Mouse (Mus musculus) neural tube, embryonic 12.5 days (tissue): ENCODE results near the gene Arhgef38. TPM values are rescaled to one million over a fixed set of nuclear protein-coding genes. Genes with fewer than 3 reads are reported as not detected.

Experiments
- ATAC-seq: fragments of 200-750 bp; cut with Nextera tagmentation; 2 replicates; pipeline ENCODE4 v1.8.0; 2017; ENCODE audit warnings: low read depth, mild to moderate bottlenecking, moderate TSS enrichment, moderate library complexity; ENCODE audit not compliant: low FRiP score
- H3K27ac ChIP-seq: fragments of 300-500 bp; sonication (generic); 2 replicates; pipeline ENCODE4 v1.5.1; 2016
- H3K27me3 ChIP-seq: fragments of 300-500 bp; sonication (generic); replicated peaks from 2 replicates; pipeline ENCODE4 v1.6.1; 2016; ENCODE audit warnings: mild to moderate bottlenecking
- H3K36me3 ChIP-seq: fragments of 300-500 bp; sonication (generic); 2 replicates; pipeline ENCODE4 v1.6.1; 2016; ENCODE audit warnings: mild to moderate bottlenecking
- H3K4me1 ChIP-seq: fragments of 300-500 bp; sonication (generic); 2 replicates; pipeline ENCODE4 v1.6.1; 2016
- H3K4me2 ChIP-seq: fragments of 300-500 bp; sonication (generic); replicated peaks from 2 replicates; pipeline ENCODE4 v1.6.1; 2016; ENCODE audit warnings: mild to moderate bottlenecking
- H3K4me3 ChIP-seq: fragments of 300-500 bp; sonication (generic); 2 replicates; pipeline ENCODE4 v1.5.1; 2016
- H3K9ac ChIP-seq: fragments of 300-500 bp; sonication (generic); 2 replicates; pipeline ENCODE4 v1.6.1; 2016; ENCODE audit warnings: mild to moderate bottlenecking
- H3K9me3 ChIP-seq: fragments of 300-500 bp; sonication (generic); 2 replicates; pipeline ENCODE4 v1.6.1; 2016; ENCODE audit warnings: mild to moderate bottlenecking
- WGBS: fragments of 180-500 bp; shearing (Covaris S2); methylation state at CpG from one replicate; pipeline ENCODE4 v1.1.7; 2016; 5-methylcytosine and 5-hydroxymethylcytosine counted together
- polyA plus RNA-seq: library from polyadenylated mRNA; unstranded; fragments of >200 nt; fragmentation: Nextera tagmentation; extraction: Ambion mirVana; gene quantifications from 2 replicates; pipeline ENCODE4 v1.2.1, GENCODE M21; 2016

The Arhgef38 gene
- polyA plus RNA-seq, 1 experiment from 2014 or later, result not detected

DNA sequence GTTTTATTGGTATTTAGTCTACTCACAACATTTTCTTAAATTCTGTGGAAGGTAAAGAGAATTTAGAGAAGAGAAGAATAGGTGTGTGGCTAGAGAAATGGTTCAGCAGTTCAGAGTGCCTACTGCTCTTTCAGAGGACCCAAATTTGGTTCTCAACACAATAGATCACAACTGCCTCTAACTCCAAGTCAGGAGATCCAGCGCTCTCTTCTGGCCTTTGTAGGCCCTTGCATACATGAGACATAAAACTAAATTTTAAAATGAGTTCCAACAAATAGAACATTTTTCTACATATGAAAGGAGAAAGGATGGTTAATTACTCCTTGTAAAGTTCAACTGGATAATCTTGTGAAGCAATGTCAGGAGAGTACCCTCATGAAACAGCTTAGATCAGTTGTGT is 73.3 kb downstream of the Arhgef38 start:
- H3K4me3 ChIP-seq, result no peak overlapping the region
- 91% methylated on average over 1 of the region's 1 CpGs for WGBS
- H3K36me3 ChIP-seq, result no peaks in the 10 kb centered on the region
- no peaks in the 10 kb centered on the region for H3K9me3 ChIP-seq
- H3K27ac ChIP-seq, result no peak overlapping the region
- no peaks in the 10 kb centered on the region for H3K27me3 ChIP-seq
- no peak overlapping the region for H3K9ac ChIP-seq
- ATAC-seq, result no peak
- H3K4me1 ChIP-seq, result no peaks in the 10 kb centered on the region
- no peak overlapping the region for H3K4me2 ChIP-seq

DNA sequence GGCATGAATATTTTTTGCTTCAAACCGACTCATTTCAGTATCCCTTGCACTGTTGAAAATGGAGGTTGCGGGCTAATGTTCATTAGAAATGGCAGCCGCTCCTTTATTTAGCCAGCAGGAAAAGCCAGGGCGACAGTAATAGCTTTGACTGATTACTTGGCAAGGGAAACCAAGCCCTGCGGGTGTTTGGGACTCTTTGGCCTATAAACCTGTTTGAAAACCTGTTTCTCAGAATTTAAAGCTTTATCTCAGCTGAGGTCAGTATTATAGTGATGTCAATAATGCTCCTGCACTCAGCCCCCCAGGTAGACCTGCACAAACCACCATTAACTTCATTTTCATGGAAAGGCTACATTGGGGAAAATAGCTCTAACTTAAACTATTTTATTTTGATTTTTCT is 76.5 kb downstream of the Arhgef38 start:
- no peak for ATAC-seq

DNA sequence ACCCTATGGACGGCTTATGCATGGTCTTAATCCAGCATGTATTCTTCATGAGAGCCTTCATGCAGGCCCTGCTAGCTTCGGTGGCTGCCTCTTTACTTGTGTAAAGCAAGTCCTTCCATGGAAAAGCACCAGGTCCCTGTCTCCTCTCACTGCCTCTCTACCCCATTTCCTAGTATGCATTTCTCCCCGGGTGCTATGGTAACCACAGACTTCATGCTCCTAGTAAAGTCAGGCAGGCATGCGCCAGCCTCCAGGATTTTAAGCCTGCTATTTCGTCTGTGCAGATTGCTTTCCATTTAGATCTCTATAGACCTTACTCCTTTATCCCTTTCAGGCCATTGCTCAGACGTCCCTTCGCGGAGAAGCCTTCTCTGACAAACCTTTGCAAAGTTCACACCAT is 80.1 kb downstream of the Arhgef38 start:
- H3K4me1 ChIP-seq, result no peaks in the 10 kb centered on the region
- 73% methylated on average over 8 of the region's 8 CpGs for WGBS
- H3K9me3 ChIP-seq, result no peaks in the 10 kb centered on the region
- H3K4me2 ChIP-seq, result no peak overlapping the region
- no peaks in the 10 kb centered on the region for H3K36me3 ChIP-seq
- no peaks in the 10 kb centered on the region for H3K27me3 ChIP-seq
- peak; percentile 58; the same call in 1 of the 2 replicates for ATAC-seq
- H3K27ac ChIP-seq, result no peak overlapping the region
- no peak overlapping the region for H3K4me3 ChIP-seq
- H3K9ac ChIP-seq, result no peak overlapping the region

More for the DNA sequence above, 76.5 kb downstream of the Arhgef38 start:
- Histone ChIP-seq H3K27ac (no peak overlapping the region), H3K9me3 (no peaks in the 10 kb centered on the region), H3K4me2 (no peak overlapping the region), H3K9ac (no peak overlapping the region), H3K4me1 (no peaks in the 10 kb centered on the region), H3K4me3 (no peak overlapping the region), H3K27me3 (no peaks in the 10 kb centered on the region), H3K36me3 (no peaks in the 10 kb centered on the region)
- WGBS, result 74% methylated on average over 5 of the region's 5 CpGs

DNA sequence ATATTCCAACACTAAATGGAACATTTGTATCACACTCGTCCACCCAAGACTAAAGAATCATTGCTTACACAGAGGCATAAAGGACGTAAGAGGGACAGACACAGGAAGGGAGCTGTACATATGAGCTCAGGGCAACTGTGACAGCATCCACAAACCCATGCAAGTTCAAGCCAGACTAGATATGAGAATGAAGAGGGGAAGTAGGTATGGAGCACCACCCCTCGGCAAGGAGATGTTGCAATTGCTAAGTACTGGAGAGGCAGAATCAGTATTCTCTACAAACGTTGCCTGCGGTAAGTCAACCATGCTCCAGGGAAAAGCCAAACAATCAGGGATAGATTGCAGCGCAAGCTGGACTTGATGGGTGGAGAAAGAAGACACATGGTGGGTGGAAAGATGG is 81.1 kb downstream of the Arhgef38 start:
- H3K27ac ChIP-seq, result no peak overlapping the region
- no peaks in the 10 kb centered on the region for H3K27me3 ChIP-seq
- H3K36me3 ChIP-seq, result no peaks in the 10 kb centered on the region
- H3K4me2 ChIP-seq, result no peak overlapping the region
- no peak for ATAC-seq
- no peak overlapping the region for H3K4me3 ChIP-seq
- 84% methylated on average over 6 of the region's 6 CpGs for WGBS
- H3K9ac ChIP-seq, result no peak overlapping the region
- no peaks in the 10 kb centered on the region for H3K9me3 ChIP-seq
- H3K4me1 ChIP-seq, result no peaks in the 10 kb centered on the region

DNA sequence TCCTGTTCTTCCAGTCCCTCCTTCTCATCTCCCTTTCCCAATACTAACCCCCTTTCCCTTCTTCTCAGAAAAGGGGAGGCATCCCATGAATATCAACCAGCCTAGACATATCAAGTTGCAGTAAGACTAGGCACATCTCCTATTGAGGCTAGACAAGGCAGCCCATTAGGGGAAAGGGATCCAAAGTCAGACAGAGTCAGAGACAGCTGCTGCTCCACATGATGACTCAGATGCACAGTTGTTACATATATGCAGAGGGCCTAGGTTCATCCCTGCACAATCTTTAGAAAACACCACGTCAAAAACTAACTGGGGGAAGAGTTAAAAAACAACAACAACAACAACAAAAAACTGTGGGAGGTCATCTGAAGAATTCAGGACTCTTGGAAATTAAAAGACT is 81.9 kb downstream of the Arhgef38 start:
- no peak overlapping the region for H3K9ac ChIP-seq
- no peaks in the 10 kb centered on the region for H3K4me1 ChIP-seq
- no peak for ATAC-seq
- 71% methylated on average over 1 of the region's 1 CpGs for WGBS
- no peaks in the 10 kb centered on the region for H3K36me3 ChIP-seq
- no peak overlapping the region for H3K4me3 ChIP-seq
- H3K9me3 ChIP-seq, result no peaks in the 10 kb centered on the region
- no peak overlapping the region for H3K27ac ChIP-seq
- H3K27me3 ChIP-seq, result no peaks in the 10 kb centered on the region
- H3K4me2 ChIP-seq, result no peak overlapping the region

DNA sequence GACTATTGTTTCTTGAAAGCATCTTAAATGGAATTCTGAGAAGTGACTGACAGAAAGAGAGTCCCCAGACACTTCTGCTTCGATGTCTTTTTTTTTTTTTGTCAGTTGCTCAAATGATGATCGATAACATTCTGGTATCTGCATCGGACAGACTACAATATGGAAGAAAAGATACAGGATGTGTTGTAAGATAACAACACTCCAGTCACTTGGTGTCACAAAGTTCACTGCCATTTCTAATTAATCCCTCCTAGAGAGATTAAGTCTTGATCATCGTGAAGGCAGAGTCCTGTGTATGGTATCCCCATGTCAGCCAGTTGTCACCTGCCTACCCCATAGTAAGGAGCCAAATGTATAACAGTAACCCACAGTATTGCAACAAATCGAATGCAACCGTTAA is 83.1 kb downstream of the Arhgef38 start:
- no peak overlapping the region for H3K27ac ChIP-seq
- H3K9ac ChIP-seq, result no peak overlapping the region
- H3K27me3 ChIP-seq, result no peaks in the 10 kb centered on the region
- H3K36me3 ChIP-seq, result no peaks in the 10 kb centered on the region
- no peaks in the 10 kb centered on the region for H3K9me3 ChIP-seq
- no peak overlapping the region for H3K4me2 ChIP-seq
- 89% methylated on average over 6 of the region's 6 CpGs for WGBS
- H3K4me3 ChIP-seq, result no peak overlapping the region
- ATAC-seq, result no peak
- H3K4me1 ChIP-seq, result no peaks in the 10 kb centered on the region

DNA sequence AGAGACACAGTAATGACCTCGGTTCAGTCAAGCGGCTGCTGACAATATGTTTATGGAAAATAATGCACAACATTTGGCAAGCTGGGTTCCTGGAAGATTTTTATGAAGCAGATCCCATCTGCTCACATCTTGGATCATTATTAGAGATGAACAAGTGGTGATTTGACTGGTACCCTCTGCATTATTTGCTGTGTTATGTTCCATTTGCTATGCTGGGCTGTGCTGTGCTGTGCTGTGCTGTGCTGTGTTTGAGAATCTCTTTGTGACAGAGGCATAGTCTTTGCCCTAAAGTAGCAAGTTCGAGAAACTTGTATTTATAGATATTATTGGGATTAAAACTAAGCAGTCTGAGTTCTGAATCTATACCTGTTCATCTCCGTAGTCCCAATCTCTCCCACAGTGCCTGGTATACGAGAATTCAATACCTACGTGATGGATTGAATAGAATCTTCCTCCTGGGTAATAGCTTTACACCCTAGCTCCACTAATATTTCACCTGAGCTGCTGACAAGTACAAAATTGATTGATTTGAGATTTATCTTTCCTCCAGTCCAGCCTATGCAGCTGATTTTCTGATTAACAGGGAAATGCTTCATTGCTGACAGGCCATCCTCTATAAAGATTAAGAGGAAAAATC is 90.1 kb downstream of the Arhgef38 start:
- H3K4me2 ChIP-seq, result no peak overlapping the region
- ATAC-seq, result 0 out of 2 replicates have a peak, but pooled peaks have one; percentile 29
- H3K36me3 ChIP-seq, result no peaks in the 10 kb centered on the region
- H3K27ac ChIP-seq, result no peak overlapping the region
- H3K9me3 ChIP-seq, result no peaks in the 10 kb centered on the region
- H3K27me3 ChIP-seq, result no peaks in the 10 kb centered on the region
- no peaks in the 10 kb centered on the region for H3K4me1 ChIP-seq
- no peak overlapping the region for H3K9ac ChIP-seq
- no peak overlapping the region for H3K4me3 ChIP-seq
- 79% methylated on average over 6 of the region's 6 CpGs for WGBS

DNA sequence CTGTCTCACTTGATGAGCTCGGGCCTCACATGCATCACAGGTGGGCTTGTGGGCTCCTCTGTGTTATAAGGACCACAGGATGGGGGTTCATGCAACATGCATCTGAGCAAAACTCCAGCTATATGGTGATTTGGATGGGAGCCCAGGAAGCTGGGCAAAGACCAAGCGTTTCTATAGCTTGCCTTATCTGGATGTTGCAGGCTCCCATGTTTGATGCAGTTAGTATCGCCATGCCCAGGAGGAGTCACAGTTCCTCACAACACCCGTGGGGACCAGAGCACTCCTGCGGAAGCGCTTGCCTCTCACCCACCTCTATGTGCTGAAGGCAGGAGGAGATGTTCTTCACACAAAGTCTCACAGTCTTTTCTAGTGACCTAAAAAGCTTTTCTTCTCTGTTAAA is 92.9 kb downstream of the Arhgef38 start:
- Histone ChIP-seq H3K27me3 (no peaks in the 10 kb centered on the region), H3K4me3 (no peak overlapping the region), H3K36me3 (no peaks in the 10 kb centered on the region), H3K9ac (no peak overlapping the region), H3K9me3 (no peaks in the 10 kb centered on the region), H3K4me1 (no peaks in the 10 kb centered on the region), H3K4me2 (no peak overlapping the region), H3K27ac (no peak overlapping the region)
- 90% methylated on average over 6 of the region's 6 CpGs for WGBS
- no peak for ATAC-seq

DNA sequence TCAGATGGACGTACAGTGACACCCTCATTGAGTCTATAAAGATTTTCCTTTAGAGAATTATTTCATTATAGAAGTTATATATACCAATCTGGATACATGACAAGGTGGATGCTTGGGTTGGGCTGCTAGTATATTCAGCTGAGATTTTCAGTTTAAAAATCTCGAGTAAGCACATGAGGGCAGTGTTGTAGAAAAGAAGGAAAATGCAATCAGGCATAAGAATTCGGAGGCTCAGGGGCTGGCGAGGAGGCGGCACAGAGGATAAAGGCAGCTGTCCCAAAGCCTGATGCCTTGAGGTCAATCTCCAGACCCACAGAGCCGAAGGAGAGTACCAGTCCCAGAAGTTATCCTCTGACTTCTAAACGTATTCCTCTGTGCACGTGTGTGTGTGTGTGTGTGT is 102.1 kb downstream of the Arhgef38 start:
- Histone ChIP-seq H3K36me3 (no peaks in the 10 kb centered on the region), H3K4me1 (no peaks in the 10 kb centered on the region), H3K4me2 (no peak overlapping the region), H3K4me3 (no peak overlapping the region), H3K9ac (no peak overlapping the region), H3K27me3 (no peaks in the 10 kb centered on the region), H3K9me3 (no peaks in the 10 kb centered on the region), H3K27ac (no peak overlapping the region)
- no peak for ATAC-seq
- 75% methylated on average over 8 of the region's 8 CpGs for WGBS

DNA sequence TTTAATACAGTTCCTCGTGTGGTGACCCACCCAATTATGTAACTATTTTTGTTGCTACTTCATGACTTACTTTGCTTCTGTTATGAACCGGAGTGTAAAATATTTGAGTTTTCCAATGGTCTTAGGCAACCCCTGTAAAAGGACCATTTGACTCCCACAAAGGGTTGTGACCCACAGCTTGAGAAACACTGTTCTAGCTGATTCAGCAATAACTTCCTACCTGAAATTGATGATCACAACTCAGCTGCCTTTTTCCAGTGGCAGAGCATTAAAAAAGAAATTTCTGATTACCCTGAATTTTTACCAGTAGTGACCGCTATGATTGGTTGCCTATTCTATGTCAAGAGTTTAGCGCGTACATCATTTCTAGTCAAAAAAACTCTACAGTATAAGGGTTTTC is 103.4 kb downstream of the Arhgef38 start:
- WGBS, result 94% methylated on average over 5 of the region's 5 CpGs
- no peaks in the 10 kb centered on the region for H3K4me1 ChIP-seq
- no peak overlapping the region for H3K9ac ChIP-seq
- no peak overlapping the region for H3K4me3 ChIP-seq
- H3K27ac ChIP-seq, result no peak overlapping the region
- no peaks in the 10 kb centered on the region for H3K9me3 ChIP-seq
- ATAC-seq, result no peak
- H3K36me3 ChIP-seq, result no peaks in the 10 kb centered on the region
- H3K27me3 ChIP-seq, result no peaks in the 10 kb centered on the region
- no peak overlapping the region for H3K4me2 ChIP-seq

DNA sequence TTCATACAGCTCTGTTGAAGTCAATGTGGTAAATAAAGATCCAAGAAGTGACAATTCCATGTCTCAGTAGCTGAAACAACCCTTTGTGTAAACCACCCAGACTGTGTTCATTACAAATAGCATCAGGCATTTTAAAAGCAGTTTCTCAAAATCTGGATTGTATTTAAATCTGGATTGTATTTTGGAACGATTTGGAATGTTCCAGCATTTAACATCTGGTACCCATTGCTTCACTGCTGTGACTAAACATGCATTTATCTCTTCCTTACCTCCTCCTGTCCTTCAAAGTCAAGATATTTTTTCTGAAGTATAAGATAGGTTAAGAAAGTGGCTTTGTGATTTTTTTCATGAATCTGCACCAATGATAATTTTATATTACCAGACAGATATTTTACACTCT is 121.5 kb downstream of the Arhgef38 start:
- 52% methylated on average over 1 of the region's 1 CpGs for WGBS
- Histone ChIP-seq H3K4me3 (no peak overlapping the region), H3K9me3 (no peaks in the 10 kb centered on the region), H3K9ac (no peak overlapping the region), H3K36me3 (peaks cover 16% of the 10 kb centered on the region), H3K27me3 (no peaks in the 10 kb centered on the region), H3K4me2 (no peak overlapping the region), H3K4me1 (no peaks in the 10 kb centered on the region), H3K27ac (no peak overlapping the region)
- no peak for ATAC-seq

DNA sequence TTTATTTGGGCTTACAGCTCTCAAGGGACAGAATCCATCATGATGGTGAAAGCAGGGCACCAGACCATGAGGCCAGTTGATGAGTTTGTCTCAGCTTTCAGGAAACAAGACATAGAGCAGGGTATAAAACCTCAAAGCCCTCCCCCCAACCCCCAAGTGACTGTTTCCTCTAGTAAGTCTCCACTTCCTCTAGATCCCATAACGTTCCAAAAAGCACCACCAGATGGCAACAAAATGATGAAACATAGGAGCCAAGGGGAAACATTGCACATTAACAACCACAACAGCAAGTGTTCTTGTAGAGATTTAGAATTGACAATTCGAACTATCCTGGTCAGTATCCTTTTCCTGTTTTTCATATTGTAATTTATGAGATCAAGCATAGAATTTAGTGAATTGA is 123.0 kb downstream of the Arhgef38 start:
- Histone ChIP-seq H3K27me3 (no peaks in the 10 kb centered on the region), H3K4me1 (no peaks in the 10 kb centered on the region), H3K36me3 (peaks cover 27% of the 10 kb centered on the region), H3K9me3 (no peaks in the 10 kb centered on the region), H3K27ac (no peak overlapping the region), H3K9ac (no peak overlapping the region), H3K4me2 (no peak overlapping the region), H3K4me3 (no peak overlapping the region)
- no peak for ATAC-seq
- WGBS, result 40% methylated on average over 2 of the region's 2 CpGs

DNA sequence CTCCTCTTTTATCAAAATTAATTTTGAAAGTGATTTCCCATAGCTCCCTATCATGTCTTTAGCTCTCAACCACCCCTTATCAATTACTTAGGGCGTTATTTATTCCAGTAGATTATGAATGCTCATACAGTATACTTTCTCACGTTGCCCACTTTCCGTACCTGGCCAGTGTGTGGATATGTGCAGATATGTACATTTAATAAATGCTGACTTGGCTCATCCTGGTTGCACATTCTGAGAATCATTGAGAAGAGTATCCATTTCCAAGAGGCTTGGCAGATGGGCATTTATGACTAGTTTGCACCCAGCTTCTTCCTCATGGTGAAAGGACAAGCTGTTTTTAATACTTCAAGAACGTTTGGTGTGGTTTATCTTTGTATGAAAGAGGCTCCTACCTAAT is 124.9 kb downstream of the Arhgef38 start:
- no peak overlapping the region for H3K4me2 ChIP-seq
- WGBS, result 92% methylated on average over 4 of the region's 4 CpGs
- H3K4me3 ChIP-seq, result no peak overlapping the region
- no peaks in the 10 kb centered on the region for H3K4me1 ChIP-seq
- H3K27me3 ChIP-seq, result no peaks in the 10 kb centered on the region
- no peak overlapping the region for H3K9ac ChIP-seq
- no peak for ATAC-seq
- no peak overlapping the region for H3K27ac ChIP-seq
- no peaks in the 10 kb centered on the region for H3K9me3 ChIP-seq
- peaks cover 37% of the 10 kb centered on the region for H3K36me3 ChIP-seq
